Mouse (Mus musculus) lung, adult 2 months (tissue): ENCODE results near the gene Sorl1. TPM values are rescaled to one million over a fixed set of nuclear protein-coding genes. Genes with fewer than 3 reads are reported as not detected.
A peak's percentile ranks its signal among the peaks of the same experiment; 100 is the strongest.

Source experiments
- DNase-seq: peaks from one replicate; pipeline ENCODE4 v3.0.0; 2022
- H3K4me1 ChIP-seq: fragments of 200-500 bp; 2 replicates; pipeline ENCODE4 v1.6.1; 2011; ENCODE audit warnings: low read length; ENCODE audit not compliant: control insufficient read depth, insufficient read depth
- H3K4me3 ChIP-seq: fragments of 200-500 bp; replicated peaks from 2 replicates; pipeline ENCODE3; 2011; ENCODE audit warnings: low read depth, mild to moderate bottlenecking, control low read depth, low read length; ENCODE audit errors: extremely low read depth
- CTCF ChIP-seq: fragments of 200-500 bp; IDR thresholded peaks from 2 replicates; pipeline ENCODE4 v1.5.1; 2011; ENCODE audit warnings: mild to moderate bottlenecking, low read length, control low read depth; ENCODE audit not compliant: insufficient read depth
- POLR2A ChIP-seq: fragments of 200-500 bp; IDR thresholded peaks from 2 replicates; pipeline ENCODE4 v1.6.1; 2011; ENCODE audit warnings: low read depth, mild to moderate bottlenecking, control low read depth, low read length, borderline replicate concordance; ENCODE audit errors: extremely low read depth
- WGBS: fragments of 180-500 bp; shearing (Covaris S2); methylation state at CpG from one replicate; pipeline ENCODE4 v1.1.7; 2018; 5-methylcytosine and 5-hydroxymethylcytosine counted together
- polyA plus RNA-seq: library from polyadenylated mRNA; depleted of rRNA; stranded (reverse); fragments of >200 nt; gene quantifications from 2 replicates; pipeline ENCODE4 v1.2.3, GENCODE M21; 2012

Gene Sorl1
- polyA plus RNA-seq, 1 experiment = 77.9 TPM

DNA sequence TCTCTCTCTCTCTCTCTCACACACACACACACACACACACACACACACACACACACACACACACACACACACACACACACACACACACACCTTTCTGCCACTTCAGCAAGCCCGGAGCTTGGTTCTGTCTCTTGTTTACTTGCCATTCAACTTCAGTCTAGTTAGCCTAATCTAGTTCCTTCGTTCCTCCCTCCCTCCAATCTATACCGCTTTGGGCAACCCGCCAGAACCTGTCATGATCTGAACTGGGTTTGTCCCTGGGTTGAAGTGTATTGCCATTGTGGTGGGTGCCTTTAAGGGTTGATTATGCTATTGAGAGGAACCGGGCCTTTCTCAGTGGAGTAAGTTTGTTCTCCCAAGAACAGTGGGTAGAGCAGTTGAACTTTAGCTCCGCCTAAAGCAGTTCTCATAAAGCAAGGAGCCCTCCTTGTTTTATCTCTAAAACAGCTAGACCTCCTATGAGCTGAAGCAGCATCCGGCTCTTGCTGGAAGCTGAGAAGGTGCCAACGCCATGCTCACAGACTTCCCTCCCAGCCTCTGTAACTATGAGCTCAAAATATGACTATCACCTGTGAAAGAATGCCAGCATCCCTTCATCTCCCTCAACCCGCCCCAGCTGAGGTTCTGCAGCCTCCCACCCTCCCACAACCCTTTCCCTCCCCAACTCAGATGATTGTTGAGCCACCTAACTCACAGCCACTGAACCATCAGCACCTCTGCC lies 1.3 kb upstream of the Sorl1 start:
- H3K4me3 ChIP-seq = no peak overlapping the region
- TF ChIP-seq CTCF = no peak
- TF ChIP-seq POLR2A = no peak
- peaks cover 3% of the 10 kb centered on the region; the same call in 1 of the 2 replicates for H3K4me1 ChIP-seq
- DNase-seq = no peak
- 72% methylated on average over 9 of the region's 9 CpGs for WGBS

DNA sequence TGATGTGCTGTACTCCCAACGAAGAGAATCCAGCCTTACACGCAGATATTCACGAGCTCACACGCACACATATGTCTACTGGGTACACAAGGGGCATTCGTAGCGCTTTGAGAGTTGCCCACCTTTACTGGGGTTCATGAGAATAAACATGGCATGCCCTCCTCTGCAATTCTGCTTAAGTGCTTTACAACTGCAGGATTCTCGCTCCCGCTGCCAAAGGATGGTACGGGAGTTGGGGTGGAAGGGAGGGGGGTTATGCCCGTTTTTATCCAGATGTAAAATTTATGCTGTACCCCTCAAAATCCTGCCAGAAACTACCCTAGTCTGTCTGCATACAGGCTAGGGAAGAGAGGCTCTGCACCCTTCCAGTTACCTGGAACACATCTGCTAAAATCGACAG lies 893 bp downstream of the Sorl1 start:
- DNase-seq = no peak
- H3K4me3 ChIP-seq = peak overlapping the region; percentile 67
- 31% methylated on average over 11 of the region's 11 CpGs for WGBS
- TF ChIP-seq CTCF = no peak
- TF ChIP-seq POLR2A = no peak
- peaks cover 3% of the 10 kb centered on the region; the same call in 1 of the 2 replicates for H3K4me1 ChIP-seq

DNA sequence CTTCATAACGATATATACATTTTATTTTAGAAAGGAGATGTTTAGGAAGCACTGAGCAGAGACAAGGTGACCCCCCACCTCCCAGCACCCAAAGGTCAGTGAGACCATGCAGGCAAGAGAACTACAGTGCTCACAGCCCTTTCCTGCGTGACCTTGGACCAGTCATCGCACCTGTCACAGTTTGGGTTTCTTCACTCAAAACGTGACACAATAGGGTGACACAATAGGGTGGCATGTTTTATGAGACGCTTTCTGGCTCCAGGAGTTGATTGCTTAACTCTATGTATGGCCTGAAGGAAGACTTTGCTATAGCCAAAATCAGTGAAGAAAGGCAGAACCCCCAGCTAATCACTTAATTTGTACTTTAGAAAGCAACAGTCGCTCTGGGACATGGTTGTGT lies 1.7 kb downstream of the Sorl1 start:
- H3K4me3 ChIP-seq = no peak overlapping the region
- DNase-seq = no peak
- H3K4me1 ChIP-seq = peaks cover 3% of the 10 kb centered on the region; the same call in 1 of the 2 replicates
- 57% methylated on average over 6 of the region's 6 CpGs for WGBS
- no peak for TF ChIP-seq CTCF
- TF ChIP-seq POLR2A = no peak

DNA sequence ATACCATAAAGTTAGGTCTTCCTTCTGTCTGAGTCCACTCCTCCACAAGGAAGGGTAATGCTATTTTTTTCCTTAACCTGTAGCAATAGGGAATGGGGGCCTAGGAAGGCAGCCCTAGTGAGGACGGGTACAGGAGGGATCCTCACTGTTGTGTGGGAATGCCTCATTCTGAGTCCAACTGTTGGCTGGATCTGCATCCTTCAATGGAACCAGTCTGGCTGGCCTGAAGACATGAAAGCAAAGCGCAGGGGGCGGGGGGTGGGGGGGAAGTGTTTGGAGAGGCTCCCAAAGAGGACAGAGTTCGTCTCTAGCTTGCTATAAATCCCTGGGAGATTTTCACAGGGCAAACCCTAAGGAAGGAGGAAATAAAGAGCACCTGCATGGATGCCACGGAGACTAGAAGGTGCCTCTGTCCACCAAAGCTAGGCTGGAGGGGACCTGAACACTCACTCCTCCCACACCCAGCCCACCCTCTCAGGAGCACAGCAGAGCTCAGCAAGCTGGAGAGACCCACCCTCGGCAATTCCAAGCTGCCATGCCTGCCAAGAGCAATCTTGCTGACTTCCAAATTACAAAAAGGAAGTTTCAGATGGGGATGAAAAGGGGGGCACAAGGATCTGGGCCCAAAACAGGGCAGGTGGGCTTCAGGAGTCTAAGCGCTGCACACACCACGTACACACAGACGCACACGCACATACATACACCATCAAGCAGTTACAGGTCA lies 2.3 kb downstream of the Sorl1 start:
- 63% methylated on average over 10 of the region's 10 CpGs for WGBS
- Histone ChIP-seq H3K4me1 (peaks cover 3% of the 10 kb centered on the region; the same call in 1 of the 2 replicates), H3K4me3 (peak overlapping the region; percentile 23)
- TF ChIP-seq POLR2A (no peak), CTCF (no peak)
- no peak for DNase-seq

DNA sequence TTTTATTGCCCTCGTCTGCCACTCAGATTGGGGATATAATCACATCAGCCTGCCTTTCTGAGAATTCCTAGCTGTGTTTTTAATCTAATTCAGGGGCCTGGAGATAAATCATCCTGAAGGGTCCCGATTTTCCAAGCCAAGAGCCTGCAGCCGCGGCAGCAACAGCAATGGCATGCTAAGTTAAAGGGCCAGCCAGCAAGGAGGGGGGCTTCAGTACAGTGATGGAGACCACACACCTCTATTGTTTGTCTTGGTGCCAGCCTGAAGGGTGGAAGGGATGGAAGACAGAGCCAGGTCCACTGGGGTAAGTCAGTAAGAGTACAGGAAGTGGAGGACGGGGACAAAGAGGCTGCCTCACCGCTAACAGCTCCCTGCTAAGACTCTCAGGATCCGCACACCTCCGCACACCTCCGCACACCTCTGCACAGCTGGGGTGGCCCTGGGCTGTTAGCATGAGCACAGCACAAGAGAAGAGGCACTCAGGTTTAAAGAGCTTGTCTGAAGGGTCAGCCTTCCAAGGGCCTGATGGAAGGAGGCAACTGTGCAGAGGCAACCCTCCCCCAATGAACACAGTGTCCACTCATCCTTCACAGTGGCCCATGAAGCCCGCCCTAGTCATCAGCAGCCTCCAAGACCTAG lies 7.6 kb downstream of the Sorl1 start:
- WGBS = 59% methylated on average over 10 of the region's 10 CpGs
- DNase-seq = no peak
- TF ChIP-seq CTCF = no peak
- no peak for TF ChIP-seq POLR2A
- H3K4me3 ChIP-seq = no peak overlapping the region
- peaks cover 9% of the 10 kb centered on the region for H3K4me1 ChIP-seq

DNA sequence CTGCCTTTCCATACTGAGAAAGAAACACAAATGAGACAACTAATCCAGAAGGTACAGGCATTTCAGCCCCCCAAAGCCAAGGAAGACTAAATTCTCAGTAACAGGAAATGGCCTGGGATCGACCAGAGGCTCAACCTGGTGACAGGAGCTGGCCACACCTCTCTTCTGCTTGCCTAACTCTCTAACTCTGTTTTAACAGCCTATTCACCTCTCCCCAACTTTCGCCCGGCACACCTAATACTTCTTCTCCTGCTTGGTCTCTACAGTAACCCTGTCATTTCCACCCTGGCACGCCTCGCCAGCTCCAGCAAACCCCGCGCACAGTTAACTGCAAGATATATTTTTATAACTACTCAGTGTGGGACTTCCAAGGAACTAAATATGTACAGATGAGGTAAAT lies 9.0 kb downstream of the Sorl1 start:
- peaks cover 9% of the 10 kb centered on the region for H3K4me1 ChIP-seq
- 66% methylated on average over 7 of the region's 7 CpGs for WGBS
- TF ChIP-seq CTCF (no peak), POLR2A (no peak)
- no peak for DNase-seq
- H3K4me3 ChIP-seq = no peak overlapping the region

DNA sequence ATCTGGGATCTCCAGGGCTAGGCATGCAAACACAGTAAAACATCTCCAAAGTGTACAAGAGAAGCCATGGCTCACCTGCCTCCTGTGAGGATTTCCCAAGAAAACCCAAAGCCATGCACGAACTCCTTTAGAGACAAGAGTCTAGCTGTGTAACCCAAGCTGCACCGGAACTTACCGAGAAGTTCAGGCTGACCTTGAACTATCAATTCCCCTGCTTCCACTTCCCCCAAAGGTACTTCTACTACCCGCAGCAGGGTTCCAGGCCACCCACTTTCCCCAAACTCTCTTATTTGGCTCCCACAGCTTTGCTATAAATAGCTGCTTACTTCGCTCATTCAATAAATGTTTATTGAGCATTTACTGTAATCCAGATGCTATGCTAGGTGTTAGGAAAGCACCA lies 10.8 kb downstream of the Sorl1 start:
- Histone ChIP-seq H3K4me3 (no peak overlapping the region), H3K4me1 (peaks cover 10% of the 10 kb centered on the region)
- no peak for DNase-seq
- TF ChIP-seq POLR2A = no peak
- TF ChIP-seq CTCF = no peak
- 77% methylated on average over 5 of the region's 5 CpGs for WGBS

DNA sequence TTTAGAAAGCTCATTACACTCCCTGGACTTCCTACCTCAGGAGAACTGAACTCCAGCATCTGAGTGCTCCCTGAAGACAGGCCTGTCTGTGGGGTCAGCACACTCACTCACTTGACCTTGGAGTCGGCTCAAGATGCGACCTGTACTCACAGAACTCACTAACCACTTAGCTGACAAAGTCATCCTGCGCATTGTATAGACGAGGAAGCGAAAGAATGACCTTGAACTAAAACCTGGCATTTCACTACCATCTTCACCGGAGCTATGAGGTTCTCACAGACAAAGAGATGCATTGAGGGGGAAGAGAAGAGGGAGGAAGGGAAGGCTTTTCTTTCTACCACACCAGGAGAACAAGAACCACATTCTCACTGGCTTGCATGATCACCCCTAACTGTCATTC lies 11.4 kb downstream of the Sorl1 start:
- Histone ChIP-seq H3K4me1 (peaks cover 15% of the 10 kb centered on the region), H3K4me3 (no peak overlapping the region)
- no peak for TF ChIP-seq CTCF
- TF ChIP-seq POLR2A = no peak
- 75% methylated on average over 6 of the region's 6 CpGs for WGBS
- no peak for DNase-seq

DNA sequence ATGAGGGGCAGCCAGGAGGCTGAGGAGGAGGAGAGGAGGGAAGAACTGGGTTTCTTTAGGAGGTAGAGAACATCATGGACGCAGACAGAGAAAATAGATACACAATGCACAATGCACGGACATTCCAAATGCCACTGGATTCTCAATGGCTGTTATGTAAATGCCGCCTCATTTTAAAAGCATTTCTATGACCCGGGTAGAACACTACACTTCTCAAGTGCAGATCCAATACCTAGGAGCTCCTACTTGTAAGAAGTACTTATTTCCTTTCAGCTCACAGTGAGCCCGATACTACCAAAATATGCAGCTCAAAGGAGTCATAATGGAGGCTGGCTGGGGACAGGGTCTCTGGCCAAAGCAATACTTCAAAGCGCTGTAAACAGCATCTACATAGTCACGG lies 12.8 kb downstream of the Sorl1 start:
- 69% methylated on average over 7 of the region's 7 CpGs for WGBS
- Histone ChIP-seq H3K4me1 (peaks cover 18% of the 10 kb centered on the region), H3K4me3 (no peak overlapping the region)
- no peak for TF ChIP-seq POLR2A
- no peak for TF ChIP-seq CTCF
- no peak for DNase-seq
